Mouse (Mus musculus) ES-E14 (cell line): ENCODE data around the gene Galr3.

Source experiments
- CHD2 ChIP-seq: IDR thresholded peaks from 2 replicates; pipeline ENCODE4 v1.6.1; 2014; ENCODE audit warnings: mild to moderate bottlenecking, low read depth, low read length, inconsistent platforms
- HCFC1 ChIP-seq: IDR thresholded peaks from 2 replicates; pipeline ENCODE4 v1.6.1; 2012; ENCODE audit warnings: low read length, inconsistent platforms, borderline replicate concordance; ENCODE audit not compliant: insufficient read depth
- MAFK ChIP-seq: IDR thresholded peaks from 2 replicates; pipeline ENCODE4 v1.6.1; 2014; ENCODE audit warnings: mild to moderate bottlenecking, low read depth, low read length, inconsistent platforms; ENCODE audit not compliant: insufficient read depth
- ZNF384 ChIP-seq: IDR thresholded peaks from 2 replicates; pipeline ENCODE4 v1.6.1; 2012; ENCODE audit warnings: low read depth, low read length, inconsistent platforms

GRCm38 (mm10) chr15:79007059-79007458 is 34.6 kb upstream of the Galr3 start:
- TF ChIP-seq CHD2: no peak
- TF ChIP-seq ZNF384: no peak
- TF ChIP-seq MAFK: no peak
- TF ChIP-seq HCFC1: no peak
